Mouse (Mus musculus) thymus, adult 2 months (tissue): ENCODE measurements around the gene Cfap99.
A peak's percentile ranks its signal among the peaks of the same experiment; 100 is the strongest.

ENCODE experiments used
- CTCF ChIP-seq: fragments of 200-500 bp; IDR thresholded peaks from 2 replicates; pipeline ENCODE4 v1.5.1; 2012; ENCODE audit warnings: mild to moderate bottlenecking, control low read depth, low read length, moderate library complexity, borderline replicate concordance; ENCODE audit not compliant: control insufficient read depth, poor library complexity, insufficient read depth; ENCODE audit errors: extremely low read depth
- POLR2A ChIP-seq: fragments of 200-500 bp; IDR thresholded peaks from 2 replicates; pipeline ENCODE4 v1.6.1; 2012; ENCODE audit warnings: mild to moderate bottlenecking, low read length, control low read depth, moderate library complexity; ENCODE audit not compliant: control insufficient read depth, poor library complexity, insufficient read depth; ENCODE audit errors: extremely low read depth

DNA sequence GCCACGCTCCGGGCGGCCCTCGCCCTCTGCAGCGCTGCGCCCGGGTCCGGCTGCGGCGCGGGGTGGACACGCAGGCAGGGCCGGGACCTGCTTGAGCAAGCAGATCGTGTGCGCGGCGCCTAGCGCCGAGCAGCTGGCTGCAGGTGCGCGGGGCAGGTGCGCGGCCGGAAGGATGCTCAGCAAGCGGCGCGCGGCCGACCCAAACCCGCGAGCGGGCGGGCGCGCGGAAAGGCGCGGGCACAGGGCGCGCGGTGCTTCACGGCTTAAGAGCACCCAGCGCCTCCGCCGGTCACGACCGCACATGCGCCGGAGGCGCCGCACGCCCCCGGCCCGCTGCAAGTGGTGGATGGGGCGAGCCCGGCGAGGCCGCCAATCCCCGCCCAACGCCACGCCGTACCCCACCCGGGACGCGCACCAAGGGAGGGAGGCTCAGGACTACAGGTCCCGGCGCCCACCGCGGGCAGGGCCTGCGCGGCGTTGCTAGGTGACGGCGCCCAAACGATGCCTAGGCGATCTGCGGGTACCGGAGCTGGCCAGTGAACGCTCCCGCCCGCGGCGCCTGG is at the start of gene Cfap99, which contains the start of gene Zfyve28:
- TF ChIP-seq CTCF (peak; percentile 12; the same call in 1 of the 2 replicates), POLR2A (no peak)
